Mouse (Mus musculus): ENCODE measurements around the gene Kti12.

Kti12 gene

GRCm38 (mm10) chr4:108847715-108848504, at the start of gene Kti12:
Gene Kti12 (plus strand): TSS chr4:108847785.
- in situ Hi-C loops (cut with MboI; ENCODE audit: low sequenced_read_pairs) = no loop called here

GRCm38 (mm10) chr4:108798083-108798830, 49.3 kb upstream of the Kti12 start:
- in situ Hi-C loops (cut with MboI; ENCODE audit: low sequenced_read_pairs) = no loop called here

GRCm38 (mm10) chr4:108803535-108803934, 44.0 kb upstream of the Kti12 start:
- in situ Hi-C loops (cut with MboI; ENCODE audit: low sequenced_read_pairs) = no loop called here

- in situ Hi-C loops (cut with MboI; ENCODE audit: low sequenced_read_pairs) = no loop called here
These were observed 36.4 kb upstream of the Kti12 start for GRCm38 (mm10) chr4:108811142-108811541.

GRCm38 (mm10) chr4:108811550-108811949, 36.0 kb upstream of the Kti12 start:
- in situ Hi-C loops (cut with MboI; ENCODE audit: low sequenced_read_pairs) = no loop called here

- in situ Hi-C loops (cut with MboI; ENCODE audit: low sequenced_read_pairs) = no loop called here
These were observed 21.9 kb upstream of the Kti12 start for GRCm38 (mm10) chr4:108825677-108826076.

GRCm38 (mm10) chr4:108826096-108826495, 21.5 kb upstream of the Kti12 start:
- in situ Hi-C loops (cut with MboI; ENCODE audit: low sequenced_read_pairs) = no loop called here

- in situ Hi-C loops (cut with MboI; ENCODE audit: low sequenced_read_pairs) = no loop called here
These were observed 20.9 kb upstream of the Kti12 start for GRCm38 (mm10) chr4:108826643-108827042.

DNA sequence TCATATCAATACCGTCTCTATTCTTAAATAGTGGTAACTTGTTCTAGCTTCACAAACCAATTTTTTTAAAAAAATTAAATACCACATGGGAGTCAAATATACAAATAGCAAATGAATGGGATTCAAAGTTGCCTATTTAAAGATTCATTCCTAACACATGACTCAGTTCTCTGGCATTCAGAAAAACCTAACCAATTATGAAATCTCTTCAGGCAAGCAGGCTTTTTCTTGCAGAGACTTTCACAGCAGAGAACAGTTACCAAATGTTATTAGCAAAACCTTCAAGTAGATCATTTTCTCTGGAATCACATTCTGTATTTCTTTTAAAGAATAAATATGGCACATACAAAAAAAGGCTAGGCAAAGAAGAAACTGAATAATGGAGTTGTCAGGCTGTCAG, 16.9 kb upstream of the Kti12 start:
- in situ Hi-C loops (cut with MboI; ENCODE audit: low sequenced_read_pairs) = no loop called here

DNA sequence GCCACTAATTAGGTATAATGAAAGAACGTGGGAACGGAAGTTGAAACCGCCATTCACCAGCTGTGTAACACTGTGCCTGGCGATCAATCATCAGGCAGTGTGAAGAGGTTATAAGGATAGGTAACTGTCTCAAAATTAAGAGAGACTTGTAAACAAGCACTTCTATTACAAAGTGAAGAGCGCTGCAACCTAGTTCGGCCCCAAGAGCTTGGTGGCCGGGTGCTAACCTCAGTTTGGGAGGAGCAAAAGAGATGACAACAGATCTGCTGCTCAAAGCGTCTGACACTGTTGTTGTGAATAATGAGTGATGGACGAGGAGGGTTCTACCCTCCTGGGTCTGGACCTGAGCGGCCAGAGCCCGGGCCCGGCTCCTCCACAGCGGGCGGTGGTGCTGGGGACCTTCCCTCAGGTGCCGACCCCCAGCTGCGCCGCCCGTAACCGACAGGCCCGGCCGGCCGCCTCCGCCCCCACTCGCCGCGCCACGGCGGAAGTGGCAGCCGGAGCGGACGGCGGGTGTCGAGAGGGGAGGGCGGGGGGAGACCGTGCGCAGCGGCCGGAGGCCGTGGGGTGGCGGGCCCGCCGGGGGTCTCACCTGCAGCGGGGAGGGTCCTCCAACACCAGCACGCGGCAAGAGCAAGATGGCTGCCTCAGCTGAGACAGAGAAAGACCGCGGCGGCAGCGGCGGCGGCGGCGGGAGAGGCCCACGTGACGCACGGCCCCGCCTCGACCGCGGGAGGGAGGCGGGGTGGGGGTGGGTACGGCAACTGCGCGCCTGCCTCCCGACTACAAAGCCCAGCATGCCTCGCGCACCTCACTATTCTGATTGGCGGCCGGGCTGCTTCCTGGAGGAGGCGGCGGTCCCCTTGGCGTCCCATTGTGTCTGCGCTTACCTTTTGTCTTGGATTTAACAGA, 14.4 kb upstream of the Kti12 start, which contains the start of gene Btf3l4:
TSS of gene Btf3l4 (minus strand) at position 699 of the 912 bp plus-strand sequence.
- in situ Hi-C loops (cut with MboI; ENCODE audit: low sequenced_read_pairs) = no loop called here

GRCm38 (mm10) chr4:108833828-108834114, 13.8 kb upstream of the Kti12 start:
- in situ Hi-C loops (cut with MboI; ENCODE audit: low sequenced_read_pairs) = no loop called here

GRCm38 (mm10) chr4:108834115-108834970, 13.2 kb upstream of the Kti12 start, which contains the start of gene Txndc12:
Gene Txndc12 (plus strand): TSS chr4:108834601.
- in situ Hi-C loops (cut with MboI; ENCODE audit: low sequenced_read_pairs) = no loop called here

GRCm38 (mm10) chr4:108834971-108835311, 12.6 kb upstream of the Kti12 start:
- in situ Hi-C loops (cut with MboI; ENCODE audit: low sequenced_read_pairs) = no loop called here

DNA sequence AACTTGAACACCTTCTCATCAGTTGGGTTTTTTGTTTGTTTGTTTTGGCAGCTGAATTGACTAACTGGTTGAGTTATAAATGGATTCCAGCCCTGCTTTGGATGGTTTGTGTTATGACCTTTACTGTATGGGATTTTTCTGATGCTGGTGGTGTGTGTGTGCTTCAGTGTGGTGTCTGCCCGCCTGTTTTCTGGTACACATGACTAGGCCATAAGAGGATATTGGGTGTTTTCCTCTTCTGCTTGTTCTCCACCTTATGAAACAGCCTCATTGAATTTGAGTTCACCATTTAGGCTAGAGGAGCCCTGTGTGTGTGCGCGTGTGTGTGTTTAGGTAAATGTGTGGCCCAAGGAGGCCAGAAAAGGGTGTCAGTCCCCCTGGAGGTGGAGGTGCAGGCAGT, 12.1 kb upstream of the Kti12 start:
- in situ Hi-C loops (cut with MboI; ENCODE audit: low sequenced_read_pairs) = no loop called here

GRCm38 (mm10) chr4:108838031-108838430, 9.6 kb upstream of the Kti12 start:
- in situ Hi-C loops (cut with MboI; ENCODE audit: low sequenced_read_pairs) = no loop called here

DNA sequence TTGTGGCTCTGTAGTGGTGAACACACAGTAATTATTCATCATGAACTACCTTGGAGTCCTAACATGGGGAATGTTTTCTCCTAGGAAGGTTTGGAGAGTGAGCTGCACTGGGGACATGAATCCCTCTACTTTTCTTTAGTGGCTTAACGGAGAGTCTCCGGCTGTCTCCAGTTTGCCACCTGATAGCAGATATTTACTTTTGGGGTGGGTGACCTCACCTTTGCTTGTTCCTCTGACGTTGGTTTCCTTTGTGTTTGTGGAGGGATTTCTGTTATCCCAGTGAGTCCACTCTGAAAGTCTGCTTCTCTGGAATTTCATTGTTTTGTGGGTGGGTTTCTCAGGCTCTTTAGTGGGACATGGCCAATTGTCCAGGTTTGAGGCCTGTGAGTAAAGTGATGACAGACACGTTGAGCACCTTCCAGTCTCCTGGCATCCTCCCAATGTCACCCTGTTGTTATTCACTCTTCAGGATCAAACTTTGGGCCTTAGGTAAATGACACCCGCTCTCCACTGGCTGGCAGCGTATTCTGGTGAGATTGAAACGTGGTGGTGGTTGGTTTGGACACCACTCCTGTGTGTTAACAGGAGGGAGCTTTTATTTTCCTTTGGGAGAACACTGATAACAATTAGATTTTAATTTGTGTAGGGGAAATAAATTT, 5.5 kb upstream of the Kti12 start:
- in situ Hi-C loops (cut with MboI; ENCODE audit: low sequenced_read_pairs) = no loop called here

DNA sequence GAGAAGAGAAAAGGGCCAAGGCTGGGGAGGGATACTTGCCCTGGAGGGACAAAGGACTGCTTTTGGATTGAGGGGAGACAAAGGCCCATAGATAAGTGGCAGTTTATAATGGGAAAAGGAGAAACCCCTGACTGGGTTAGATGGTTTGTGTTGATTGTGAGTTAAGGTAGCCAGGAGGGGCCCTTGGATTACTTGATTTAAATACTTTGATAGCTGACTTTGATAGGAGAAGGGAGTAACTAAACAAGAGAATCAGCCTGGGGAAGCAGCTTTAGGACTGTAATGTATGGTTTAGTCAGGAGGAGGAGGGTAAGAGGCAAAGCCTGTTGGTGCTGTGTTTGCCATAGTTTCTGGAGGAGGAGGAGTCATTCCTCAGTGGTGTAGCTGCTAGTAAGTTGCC, 4.2 kb upstream of the Kti12 start:
- in situ Hi-C loops (cut with MboI; ENCODE audit: low sequenced_read_pairs) = no loop called here

DNA sequence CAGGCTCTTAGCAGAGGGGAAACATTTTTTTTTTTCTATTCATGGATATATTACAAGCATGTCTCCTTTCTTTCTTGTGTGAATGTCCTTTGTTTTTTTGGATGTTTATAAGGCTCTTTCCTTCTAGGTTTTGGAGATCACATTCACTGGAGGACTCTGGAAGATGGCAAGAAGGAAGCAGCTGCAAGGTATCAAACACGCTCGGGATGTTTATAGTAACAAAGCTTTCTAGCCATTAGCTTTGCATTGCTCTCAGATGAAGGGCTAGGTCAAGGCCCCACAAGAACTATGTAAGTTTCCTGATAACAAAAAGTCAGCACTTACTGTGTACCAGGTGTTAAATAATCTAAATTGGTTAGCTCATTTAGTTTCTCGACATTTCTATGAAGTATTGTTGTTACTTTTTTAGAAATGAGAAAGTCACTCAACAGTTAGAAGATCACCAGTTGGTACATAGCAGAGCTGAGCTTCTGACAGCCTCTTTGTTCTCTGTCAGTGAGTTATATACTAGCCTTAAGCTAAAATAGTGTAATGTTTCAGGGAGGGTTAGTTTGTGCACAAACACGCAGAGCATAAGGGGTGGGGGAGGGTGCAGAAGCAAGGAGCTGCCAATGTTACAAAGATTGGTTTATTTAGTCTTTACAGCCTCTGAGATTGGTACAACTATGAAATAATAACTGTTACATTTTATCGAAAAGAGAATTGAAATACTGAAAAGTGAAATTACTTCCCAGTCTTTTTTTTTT, 1.6 kb upstream of the Kti12 start:
- in situ Hi-C loops (cut with MboI; ENCODE audit: low sequenced_read_pairs) = no loop called here

- in situ Hi-C loops (cut with MboI; ENCODE audit: low sequenced_read_pairs) = no loop called here
These were observed 892 bp downstream of the Kti12 start, which contains the start of gene A730015C16Rik for GRCm38 (mm10) chr4:108848505-108848848. Gene A730015C16Rik (minus strand): TSS chr4:108848619.

Measured in CH12F3 (cell line).